Mouse (Mus musculus) ES-Bruce4 (cell line): Measurements from ENCODE around the gene Hist2h3b. TPM values are rescaled to one million over a fixed set of nuclear protein-coding genes. Genes with fewer than 3 reads are reported as not detected.

Experiments used
- H3K27ac ChIP-seq: 2 replicates; pipeline ENCODE4 v1.5.1; 2012; ENCODE audit warnings: low read length, inconsistent platforms; ENCODE audit not compliant: insufficient read depth
- H3K27me3 ChIP-seq: 2 replicates; pipeline ENCODE4 v1.6.1; 2012; ENCODE audit warnings: mild to moderate bottlenecking, low read length, inconsistent platforms; ENCODE audit not compliant: control insufficient read depth, poor library complexity, insufficient read depth, severe bottlenecking
- H3K36me3 ChIP-seq: 2 replicates; pipeline ENCODE4 v1.6.1; 2012; ENCODE audit warnings: inconsistent platforms, mild to moderate bottlenecking, low read length, moderate library complexity; ENCODE audit not compliant: control insufficient read depth, poor library complexity, insufficient read depth, severe bottlenecking
- H3K4me1 ChIP-seq: one replicate; pipeline ENCODE4 v1.8.1; 2011; ENCODE audit warnings: low read length; ENCODE audit not compliant: control insufficient read depth, insufficient read depth
- H3K4me3 ChIP-seq: 2 replicates; pipeline ENCODE4 v1.5.1; 2011; ENCODE audit warnings: low read depth, mild to moderate bottlenecking, low read length
- H3K9ac ChIP-seq: 2 replicates; pipeline ENCODE4 v1.6.1; 2012; ENCODE audit warnings: low read depth, mild to moderate bottlenecking, inconsistent platforms; ENCODE audit not compliant: poor library complexity, severe bottlenecking
- H3K9me3 ChIP-seq: replicated peaks from 2 replicates; pipeline ENCODE4 v1.6.1; 2012; ENCODE audit warnings: mild to moderate bottlenecking, low read length, inconsistent platforms; ENCODE audit not compliant: control insufficient read depth, poor library complexity, insufficient read depth, severe bottlenecking
- CTCF ChIP-seq: IDR thresholded peaks from one replicate; pipeline ENCODE4 v1.8.1; 2011; ENCODE audit warnings: low read depth, low read length
- EP300 ChIP-seq: IDR thresholded peaks from 2 replicates; pipeline ENCODE4 v1.6.1; 2011; ENCODE audit warnings: low read depth, low read length; ENCODE audit not compliant: insufficient read depth
- POLR2A ChIP-seq: IDR thresholded peaks from one replicate; pipeline ENCODE4 v1.8.1; 2011; ENCODE audit warnings: low read length; ENCODE audit not compliant: insufficient read depth
- polyA plus RNA-seq: library from polyadenylated mRNA; stranded (reverse); fragments of >200 nt; gene quantifications from 2 replicates; pipeline ENCODE4 v1.2.4, GENCODE M21; 2011; ENCODE audit warnings: low read depth; ENCODE audit not compliant: missing spikeins, insufficient read depth, insufficient read length

Gene Hist2h3b
- polyA plus RNA-seq, 1 experiment, result 11.1 TPM

DNA sequence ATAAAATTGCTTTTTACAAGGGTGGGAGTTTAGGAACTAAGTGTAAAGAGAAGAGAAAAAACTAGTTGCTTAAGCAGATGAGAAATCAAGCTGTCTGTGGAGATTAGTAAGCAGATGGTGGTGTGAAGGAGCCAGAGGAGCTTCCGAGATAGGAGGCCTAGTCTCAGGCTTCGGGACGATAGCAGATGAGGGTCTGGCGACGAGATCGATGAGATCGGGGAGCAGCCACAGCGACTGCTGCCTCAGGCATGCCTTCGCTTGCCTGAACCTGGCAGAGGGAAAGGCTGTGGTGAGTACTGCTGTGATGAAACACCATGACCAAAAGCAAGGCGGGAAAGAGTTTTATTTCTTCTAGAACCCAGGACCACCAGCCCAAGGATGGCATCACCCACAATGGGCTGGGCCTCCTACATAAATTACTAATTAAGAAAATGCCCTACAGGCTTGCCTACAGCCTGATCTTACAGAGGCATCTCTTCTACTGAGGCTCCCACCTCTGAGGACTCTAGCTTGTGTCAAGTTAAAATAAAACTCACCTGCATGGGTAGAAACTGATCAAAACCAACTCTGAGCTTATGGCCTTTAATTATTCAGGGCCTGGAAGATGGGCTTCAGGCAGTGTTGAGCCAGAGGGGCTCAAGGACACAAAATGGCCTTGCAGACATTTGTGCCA lies 13.6 kb upstream of the Hist2h3b start:
- H3K27ac ChIP-seq, result peak overlapping the region; percentile 16; the same call in 1 of the 2 replicates
- H3K36me3 ChIP-seq, result no peaks in the 10 kb centered on the region
- H3K9me3 ChIP-seq, result no peaks in the 10 kb centered on the region
- no peak for TF ChIP-seq POLR2A
- TF ChIP-seq EP300, result peak; percentile 89
- no peaks in the 10 kb centered on the region for H3K27me3 ChIP-seq
- peak overlapping the region; percentile 63 for H3K9ac ChIP-seq
- peak overlapping the region; percentile 65 for H3K4me3 ChIP-seq
- no peaks in the 10 kb centered on the region for H3K4me1 ChIP-seq

DNA sequence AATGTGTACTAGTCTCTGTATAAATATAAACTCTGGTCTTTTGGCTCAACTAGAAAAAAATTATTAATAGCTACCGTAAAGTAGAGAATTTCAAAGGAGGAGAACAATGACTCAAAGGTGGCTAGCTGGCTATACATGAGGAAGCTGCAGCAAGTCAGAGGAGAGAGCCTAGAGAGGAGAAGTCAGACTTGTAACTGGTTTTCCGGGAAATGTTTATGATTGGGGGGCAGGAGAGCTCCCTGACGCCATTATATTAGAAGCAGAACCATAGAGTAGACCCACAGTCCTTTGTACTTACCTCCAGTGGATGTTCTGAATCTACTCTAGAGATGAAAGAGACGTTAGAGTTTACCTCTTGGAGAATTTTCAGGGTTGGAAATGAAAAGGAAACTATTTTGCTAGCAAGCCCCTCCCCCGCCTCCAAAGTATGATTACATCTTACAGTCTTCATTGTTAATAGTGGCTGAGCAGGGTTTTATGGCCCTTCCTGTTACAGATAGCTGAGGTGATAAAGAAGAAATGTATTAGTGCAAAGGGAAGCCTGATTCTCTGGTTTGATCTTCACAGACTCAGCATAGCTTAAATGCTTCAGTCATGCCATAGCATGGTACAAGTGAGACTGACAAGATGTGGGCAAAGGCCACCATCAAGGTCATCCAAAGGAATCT lies 12.4 kb upstream of the Hist2h3b start:
- H3K4me1 ChIP-seq, result no peaks in the 10 kb centered on the region
- no peak for TF ChIP-seq POLR2A
- TF ChIP-seq CTCF, result no peak
- TF ChIP-seq EP300, result no peak
- no peaks in the 10 kb centered on the region for H3K36me3 ChIP-seq
- H3K9ac ChIP-seq, result 0 out of 2 replicates have a peak overlapping the region, but pooled peaks have one; percentile 63
- H3K27me3 ChIP-seq, result no peaks in the 10 kb centered on the region
- no peak overlapping the region for H3K27ac ChIP-seq
- no peak overlapping the region for H3K4me3 ChIP-seq
- H3K9me3 ChIP-seq, result no peaks in the 10 kb centered on the region

DNA sequence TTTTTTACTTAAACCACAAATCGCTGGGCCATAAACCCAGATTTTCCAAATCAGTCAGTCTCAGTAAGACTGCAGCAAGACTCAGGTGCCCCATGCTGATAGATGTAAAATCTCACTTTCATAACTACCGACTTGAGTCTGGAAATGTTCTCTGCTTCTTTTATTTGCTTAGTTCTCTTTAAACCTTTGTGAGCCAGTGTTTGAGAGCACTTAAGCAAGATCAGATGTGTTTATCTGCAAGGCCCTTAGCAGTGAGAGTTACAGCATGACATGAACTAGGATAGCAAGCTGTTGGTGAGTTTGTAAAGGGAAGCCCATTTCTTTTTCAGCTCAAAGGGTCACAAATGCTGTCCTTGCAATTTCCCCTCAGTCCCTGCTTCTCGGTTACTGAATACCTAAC lies 11.3 kb upstream of the Hist2h3b start:
- H3K9ac ChIP-seq, result no peak overlapping the region
- H3K9me3 ChIP-seq, result no peaks in the 10 kb centered on the region
- H3K4me1 ChIP-seq, result no peaks in the 10 kb centered on the region
- H3K27ac ChIP-seq, result no peak overlapping the region
- TF ChIP-seq CTCF (no peak), EP300 (no peak), POLR2A (no peak)
- H3K36me3 ChIP-seq, result no peaks in the 10 kb centered on the region
- no peak overlapping the region for H3K4me3 ChIP-seq
- no peaks in the 10 kb centered on the region for H3K27me3 ChIP-seq

DNA sequence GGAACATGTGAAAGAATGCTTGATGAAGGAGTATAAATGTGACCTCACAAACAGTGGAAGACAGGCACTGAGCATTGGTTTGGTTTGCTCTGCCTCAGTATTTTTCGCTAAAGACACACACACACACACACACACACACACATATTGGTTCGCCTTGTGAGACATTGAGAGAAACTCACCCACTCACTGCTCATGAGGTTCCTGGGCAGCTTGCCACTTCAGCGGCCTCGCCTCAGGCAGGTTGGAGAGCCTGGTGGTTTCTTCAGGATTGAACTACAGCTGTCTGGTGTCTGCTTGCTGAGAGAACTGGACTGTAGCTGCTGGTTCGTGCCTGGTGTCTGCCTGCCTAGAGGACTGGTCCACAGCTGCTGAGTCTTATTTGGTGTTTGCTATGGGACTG lies 8.2 kb upstream of the Hist2h3b start:
- Histone ChIP-seq H3K27ac (no peak overlapping the region), H3K9ac (no peak overlapping the region), H3K4me3 (no peak overlapping the region), H3K27me3 (no peaks in the 10 kb centered on the region), H3K9me3 (no peaks in the 10 kb centered on the region), H3K36me3 (no peaks in the 10 kb centered on the region), H3K4me1 (no peaks in the 10 kb centered on the region)
- TF ChIP-seq CTCF (no peak), POLR2A (no peak), EP300 (no peak)

DNA sequence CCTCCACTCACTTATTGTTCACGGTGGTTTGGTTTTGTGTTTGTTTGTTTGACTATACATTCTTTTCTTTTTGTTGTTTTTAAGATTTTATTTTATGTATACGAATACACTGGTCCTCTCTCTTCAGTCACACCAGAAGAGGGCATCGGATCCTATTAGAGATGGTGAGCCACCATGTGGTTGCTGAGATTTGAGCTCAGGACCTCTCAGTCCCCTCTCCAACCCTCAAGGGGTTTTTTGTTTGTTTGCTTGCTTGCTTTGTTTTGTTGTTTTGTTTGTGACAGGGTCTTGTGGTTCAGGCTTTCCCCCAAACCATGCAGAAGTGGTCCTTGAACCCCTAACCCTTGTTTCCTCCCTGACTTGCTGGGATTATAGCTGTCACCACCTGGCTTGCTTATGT lies 6.8 kb upstream of the Hist2h3b start:
- Histone ChIP-seq H3K4me3 (peak overlapping the region; percentile 76), H3K9ac (peak overlapping the region; percentile 96), H3K36me3 (no peaks in the 10 kb centered on the region), H3K4me1 (no peaks in the 10 kb centered on the region), H3K27me3 (no peaks in the 10 kb centered on the region), H3K9me3 (no peaks in the 10 kb centered on the region), H3K27ac (peak overlapping the region; percentile 82)
- TF ChIP-seq EP300 (no peak), POLR2A (no peak), CTCF (no peak)

DNA sequence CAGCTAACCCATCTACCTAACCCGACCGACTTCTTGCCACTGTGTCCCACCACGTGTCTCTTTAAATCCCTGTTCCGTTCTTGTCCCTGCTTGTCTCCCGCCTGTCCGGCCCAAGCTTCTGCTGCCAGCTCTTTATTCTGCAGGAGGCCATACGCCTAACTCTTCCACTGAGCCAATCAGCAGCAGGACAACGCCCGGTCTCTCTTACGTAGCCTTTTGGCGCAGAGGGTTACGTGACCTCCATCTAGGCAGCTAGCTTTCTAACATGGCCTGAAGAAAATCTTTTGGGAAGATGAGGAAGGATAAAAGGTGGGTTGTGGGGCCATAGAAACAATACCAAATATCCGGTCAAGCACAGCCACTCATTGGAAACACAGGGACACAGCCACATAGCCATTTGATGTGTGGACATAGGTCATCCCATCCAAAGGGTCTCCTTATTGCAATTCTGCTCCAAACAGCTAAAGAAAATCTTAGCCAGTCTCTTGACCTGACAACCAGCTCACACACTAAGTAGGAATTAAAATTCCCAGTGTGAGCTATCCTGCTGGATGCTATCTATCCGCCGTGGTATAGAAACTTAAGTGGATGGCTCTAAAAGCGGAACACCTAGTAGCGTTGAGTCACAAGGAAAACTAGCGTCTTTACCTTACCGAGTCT lies 6.1 kb upstream of the Hist2h3b start:
- Histone ChIP-seq H3K27me3 (no peaks in the 10 kb centered on the region), H3K4me3 (peak overlapping the region; percentile 76), H3K9ac (peak overlapping the region; percentile 96), H3K4me1 (no peaks in the 10 kb centered on the region), H3K27ac (peak overlapping the region; percentile 82), H3K9me3 (no peaks in the 10 kb centered on the region), H3K36me3 (no peaks in the 10 kb centered on the region)
- TF ChIP-seq EP300 (0 out of 2 replicates have a peak, but pooled peaks have one; percentile 39), POLR2A (peak; percentile 78), CTCF (no peak)
